Mouse (Mus musculus): ENCODE measurements around the gene Cmas. TPM values are rescaled to one million over a fixed set of nuclear protein-coding genes. Genes with fewer than 3 reads are reported as not detected.

Gene Cmas
- 177 TPM for polyA plus RNA-seq (2017; shearing (Covaris generic))

DNA sequence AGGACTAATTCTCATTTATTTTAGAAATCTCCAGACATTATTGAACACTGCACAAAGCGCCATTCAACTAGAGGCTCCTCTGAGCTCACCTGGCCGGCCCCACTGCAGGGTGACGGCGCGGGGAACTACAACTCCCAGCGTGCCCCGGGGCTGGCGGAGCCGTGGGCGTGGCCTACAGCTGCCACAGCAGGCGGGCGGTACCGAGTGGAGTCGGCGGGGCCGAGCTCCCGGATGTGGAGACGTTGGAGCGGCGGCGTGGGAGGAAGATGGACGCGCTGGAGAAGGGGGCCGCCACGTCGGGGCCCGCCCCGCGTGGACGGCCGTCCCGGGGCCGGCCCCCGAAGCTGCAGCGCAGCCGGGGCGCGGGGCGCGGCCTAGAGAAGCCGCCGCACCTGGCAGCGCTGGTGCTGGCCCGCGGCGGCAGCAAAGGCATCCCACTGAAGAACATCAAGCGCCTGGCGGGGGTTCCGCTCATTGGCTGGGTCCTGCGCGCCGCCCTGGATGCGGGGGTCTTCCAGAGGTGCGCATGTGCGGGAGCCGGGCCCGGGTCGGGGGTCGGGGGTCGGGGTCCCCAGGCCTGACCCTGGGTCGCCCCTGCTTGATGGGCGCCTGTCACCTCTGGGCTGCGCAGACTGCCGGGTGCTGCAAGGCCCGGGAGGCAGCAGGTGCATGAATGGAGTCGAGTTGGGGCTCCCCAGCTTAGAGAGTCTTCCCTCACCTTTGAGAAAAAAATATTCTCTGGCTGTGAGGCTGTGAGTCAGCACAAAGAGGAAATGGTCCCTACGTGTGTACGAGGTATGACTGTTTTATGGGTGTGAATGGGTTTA, at the start of gene Cmas:
Gene Cmas, plus strand, starts transcription at position 180 of the 827 bp plus-strand sequence.

DNA sequence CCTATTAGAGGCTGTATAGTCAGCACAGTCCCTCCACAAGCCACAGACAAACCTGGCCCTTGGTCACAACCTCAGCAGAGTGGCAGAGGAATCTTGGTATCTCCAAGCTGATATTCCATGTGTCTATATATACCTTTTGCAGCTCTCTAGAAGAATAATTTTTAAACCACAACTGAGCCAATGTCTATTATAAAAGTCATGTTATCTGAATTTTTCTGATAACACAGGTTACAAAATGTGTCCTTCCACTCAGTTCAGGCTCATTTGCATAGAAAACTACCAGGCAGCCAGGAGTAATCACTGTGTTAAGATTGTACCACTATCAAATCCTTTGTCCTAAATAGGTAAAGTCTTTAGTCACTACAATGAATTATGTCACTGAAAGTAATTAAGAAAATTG, 47.9 kb downstream of the Cmas start, which contains the start of gene Sult6b2:
Gene Sult6b2, minus strand, starts transcription at position 101 of the 400 bp plus-strand sequence.

Other genes with a start within 250 kb of the Cmas start
- 66.7 TPM for gene Ldhb, start 248.7 kb upstream of the Cmas start, polyA plus RNA-seq (2017; shearing (Covaris generic))
- 0.17 TPM for gene Kcnj8, start 185.1 kb upstream of the Cmas start, polyA plus RNA-seq (2017; shearing (Covaris generic))
- not detected for gene Abcc9, start 54.4 kb upstream of the Cmas start, polyA plus RNA-seq (2017; shearing (Covaris generic))
- not detected for gene Sult6b2, start 47.8 kb downstream of the Cmas start, polyA plus RNA-seq (2017; shearing (Covaris generic))
- gene St8sia1, start 207.8 kb downstream of the Cmas start, polyA plus RNA-seq (2017; shearing (Covaris generic)), result 72.3 TPM